Mouse (Mus musculus): Measurements from ENCODE around the gene Tph1. TPM values are rescaled to one million over a fixed set of nuclear protein-coding genes. Genes with fewer than 3 reads are reported as not detected.

Gene Tph1
- polyA plus RNA-seq, 1 experiment from 2014 or later: 0.25 TPM

Other genes starting within 250 kb of the Tph1 start
- 13.2 and 14.7 TPM in 2 replicates for gene Sergef, start 32.7 kb downstream of the Tph1 start, polyA plus RNA-seq (2015; fragmentation: Nextera tagmentation; extraction: Ambion mirVana)
- gene Saal1, start 38.1 kb upstream of the Tph1 start, polyA plus RNA-seq (2015; fragmentation: Nextera tagmentation; extraction: Ambion mirVana): 32.5 and 35.4 TPM in 2 replicates
- 0.41 and 0.59 TPM in 2 replicates for gene Saa3, start 43.2 kb upstream of the Tph1 start, polyA plus RNA-seq (2015; fragmentation: Nextera tagmentation; extraction: Ambion mirVana)
- gene Saa4, start 60.1 kb upstream of the Tph1 start, polyA plus RNA-seq (2015; fragmentation: Nextera tagmentation; extraction: Ambion mirVana): not detected in 2 replicates
- gene Saa1, start 70.4 kb upstream of the Tph1 start, polyA plus RNA-seq (2015; fragmentation: Nextera tagmentation; extraction: Ambion mirVana): 2.3 and 4.2 TPM in 2 replicates
- 3.1 and 5.0 TPM in 2 replicates for gene Saa2, start 79.3 kb upstream of the Tph1 start, polyA plus RNA-seq (2015; fragmentation: Nextera tagmentation; extraction: Ambion mirVana)
- gene Hps5, start 123.5 kb upstream of the Tph1 start, polyA plus RNA-seq (2015; fragmentation: Nextera tagmentation; extraction: Ambion mirVana): 22.2 and 23.8 TPM in 2 replicates
- gene Gtf2h1, start 123.6 kb upstream of the Tph1 start, polyA plus RNA-seq (2015; fragmentation: Nextera tagmentation; extraction: Ambion mirVana): 51.3 and 56.3 TPM in 2 replicates
- gene Ldha, start 168.9 kb upstream of the Tph1 start, polyA plus RNA-seq (2015; fragmentation: Nextera tagmentation; extraction: Ambion mirVana): 1,645 and 1,659 TPM in 2 replicates
- not detected in 2 replicates for gene Ldhc, start 188.7 kb upstream of the Tph1 start, polyA plus RNA-seq (2015; fragmentation: Nextera tagmentation; extraction: Ambion mirVana)
- gene Tsg101, start 247.4 kb upstream of the Tph1 start, polyA plus RNA-seq (2015; fragmentation: Nextera tagmentation; extraction: Ambion mirVana): 208 and 222 TPM in 2 replicates